Mouse (Mus musculus) E14TG2a.4 (cell line): ENCODE measurements around the gene Wnt9b.

Experiments used
- CTCF ChIP-seq: conservative IDR thresholded peaks from 2 replicates; pipeline ENCODE4 v1.5.1; 2014; ENCODE audit warnings: low read length
- POU5F1 ChIP-seq: IDR thresholded peaks from 2 replicates; pipeline ENCODE4 v1.6.1; 2014; ENCODE audit warnings: low read length, borderline replicate concordance

- TF ChIP-seq CTCF (no peak), POU5F1 (no peak)
These were observed 14.4 kb downstream of the Wnt9b start for GRCm38 (mm10) chr11:103735046-103735781.
